24 mouse cellular contexts compared by ENCODE assay signal in the genomic region with DNA sequence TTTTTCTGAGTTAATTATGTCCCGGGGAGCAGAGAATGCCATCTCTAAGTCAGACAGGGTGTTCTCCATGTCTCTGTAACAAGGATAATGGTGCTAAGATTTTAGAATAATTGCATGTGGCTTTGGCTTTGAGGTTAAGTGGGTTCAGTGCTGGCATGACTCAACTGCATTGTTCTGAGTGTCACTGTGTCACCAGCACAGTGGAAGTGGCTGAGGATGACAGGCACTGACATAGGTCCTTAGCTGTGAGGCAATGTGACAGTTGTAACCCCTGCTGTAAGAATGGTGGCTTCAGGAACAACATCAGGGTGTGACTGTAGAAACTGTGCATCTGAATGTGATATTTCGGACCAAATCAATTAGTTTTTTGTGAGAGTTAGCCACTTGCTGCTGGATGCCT. TPM values are rescaled to one million over a fixed set of nuclear protein-coding genes. Genes with fewer than 3 reads are reported as not detected.
DNase-seq lines count a peak whose midpoint lies in the region; ATAC-seq and TF ChIP-seq lines count a peak whose summit lies in the region.
"Had no signal": no experiment of that assay in that cellular context is flagged by ENCODE, and none has a peak within 500 bp of the region (broad histone marks: within the 10 kb centered on the region; RNA-seq: fewer than 3 reads in every experiment).

No protein-coding gene starts in this region.

- DNase-seq in forebrain, embryonic 14.5 days (ENCODE audit: low spot score) = no peak
- peak; percentile 39 for DNase-seq in midbrain, embryonic 11.5 days (ENCODE audit: low spot score, missing footprints)
- no peak for DNase-seq in midbrain, postnatal 0 days (ENCODE audit: low spot score)
- DNase-seq in urinary bladder, postnatal 4 days (ENCODE audit: low spot score in 2 of 2) = no peak
- DNase-seq in spleen, postnatal 10 days (ENCODE audit: low spot score in 2 of 2) = no peak
- DNase-seq: adrenal gland, adult 2 months; cerebellum, adult 2 months; cerebellum, postnatal 36 days; gastrocnemius, postnatal 10 days; heart, adult 11 months; kidney, postnatal 25 days; lung, embryonic 14.5 days; lung, postnatal 36 days; thymus, postnatal 14 days had no signal

- TF ChIP-seq CTCF in midbrain, postnatal 0 days (IDR thresholded peaks at IDR 0.05) = no peak

- no peak overlapping the region for H3K9ac ChIP-seq in forebrain, embryonic 13.5 days
- H3K9ac ChIP-seq in forebrain, embryonic 14.5 days (ENCODE audit: low read length) = no peak overlapping the region
- H3K9ac ChIP-seq in midbrain, embryonic 11.5 days (ENCODE audit: low read length) = no peak overlapping the region
- H3K9ac ChIP-seq in midbrain, postnatal 0 days (replicated peaks; ENCODE audit: low read length, poor library complexity, severe bottlenecking) = no peak overlapping the region
- H3K9ac ChIP-seq: embryonic facial prominence, embryonic 15.5 days; hindbrain, embryonic 15.5 days; limb, embryonic 12.5 days; liver, embryonic 12.5 days; lung, embryonic 14.5 days had no signal

- no peak overlapping the region for H3K4me3 ChIP-seq in forebrain, embryonic 13.5 days
- no peak overlapping the region for H3K4me3 ChIP-seq in forebrain, embryonic 14.5 days (ENCODE audit: low read depth, low read length)
- H3K4me3 ChIP-seq in midbrain, embryonic 11.5 days (ENCODE audit: low read depth, low read length) = no peak overlapping the region
- H3K4me3 ChIP-seq in midbrain, postnatal 0 days (ENCODE audit: low read depth, low read length) = no peak overlapping the region
- H3K4me3 ChIP-seq: embryonic facial prominence, embryonic 15.5 days; hindbrain, embryonic 15.5 days; layer of hippocampus, adult 2 months; limb, embryonic 12.5 days; liver, embryonic 12.5 days had no signal

- no peaks in the 10 kb centered on the region for H3K36me3 ChIP-seq in forebrain, embryonic 13.5 days (ENCODE audit: poor library complexity, severe bottlenecking)
- H3K36me3 ChIP-seq in forebrain, embryonic 14.5 days (ENCODE audit: control insufficient read depth, insufficient read depth, low read length) = no peaks in the 10 kb centered on the region
- no peaks in the 10 kb centered on the region for H3K36me3 ChIP-seq in midbrain, embryonic 11.5 days (ENCODE audit: control insufficient read depth, insufficient read depth, low read length)
- no peaks in the 10 kb centered on the region for H3K36me3 ChIP-seq in midbrain, postnatal 0 days (ENCODE audit: insufficient read depth, low read length)
- H3K36me3 ChIP-seq: embryonic facial prominence, embryonic 15.5 days; hindbrain, embryonic 15.5 days; limb, embryonic 12.5 days; liver, embryonic 12.5 days had no signal

- peak; percentile 50; the same call in 1 of the 2 replicates for ATAC-seq in forebrain, embryonic 13.5 days
- no peak; the same call in 1 of the 2 replicates for ATAC-seq in forebrain, embryonic 14.5 days
- ATAC-seq in midbrain, embryonic 11.5 days (ENCODE audit: low FRiP score) = no peak
- ATAC-seq in midbrain, postnatal 0 days (ENCODE audit: low FRiP score) = no peak
- ATAC-seq in common myeloid progenitor, adult 5-6 weeks (replicated peaks; ENCODE audit: low read depth, poor library complexity, severe bottlenecking) = peak; percentile 67
- ATAC-seq: intestine, embryonic 16.5 days; liver, embryonic 12.5 days; Patski had no signal

- H3K27me3 ChIP-seq in forebrain, embryonic 13.5 days = no peaks in the 10 kb centered on the region
- no peaks in the 10 kb centered on the region for H3K27me3 ChIP-seq in forebrain, embryonic 14.5 days (replicated peaks; ENCODE audit: control insufficient read depth, insufficient read depth, low read length)
- no peaks in the 10 kb centered on the region for H3K27me3 ChIP-seq in midbrain, embryonic 11.5 days (ENCODE audit: control insufficient read depth, insufficient read depth, low read length)
- H3K27me3 ChIP-seq in midbrain, postnatal 0 days (ENCODE audit: insufficient read depth, low read length) = no peaks in the 10 kb centered on the region
- H3K27me3 ChIP-seq: embryonic facial prominence, embryonic 15.5 days; hindbrain, embryonic 15.5 days; limb, embryonic 12.5 days; liver, embryonic 12.5 days; Patski had no signal

- WGBS in forebrain, embryonic 13.5 days = 50% methylated on average over 2 of the region's 2 CpGs
- WGBS in forebrain, embryonic 14.5 days = 48% methylated on average over 2 of the region's 2 CpGs
- WGBS in midbrain, embryonic 11.5 days = 84% methylated on average over 2 of the region's 2 CpGs
- WGBS in midbrain, postnatal 0 days = 72% methylated on average over 2 of the region's 2 CpGs

- H3K4me2 ChIP-seq in forebrain, embryonic 13.5 days = no peak overlapping the region
- no peak overlapping the region for H3K4me2 ChIP-seq in forebrain, embryonic 14.5 days (ENCODE audit: low read length)
- H3K4me2 ChIP-seq in midbrain, embryonic 11.5 days = no peak overlapping the region
- no peak overlapping the region for H3K4me2 ChIP-seq in midbrain, postnatal 0 days (ENCODE audit: low read depth, low read length, poor library complexity, severe bottlenecking)
- H3K4me2 ChIP-seq: embryonic facial prominence, embryonic 15.5 days; heart, embryonic 11.5 days; hindbrain, embryonic 15.5 days; limb, embryonic 12.5 days; liver, embryonic 12.5 days; lung, embryonic 14.5 days had no signal

- peaks cover 24% of the 10 kb centered on the region for H3K4me1 ChIP-seq in forebrain, embryonic 13.5 days
- H3K4me1 ChIP-seq in forebrain, embryonic 14.5 days (ENCODE audit: control insufficient read depth, insufficient read depth, low read length) = peaks cover 6% of the 10 kb centered on the region
- no peaks in the 10 kb centered on the region; the same call in 1 of the 2 replicates for H3K4me1 ChIP-seq in midbrain, embryonic 11.5 days (ENCODE audit: control insufficient read depth, insufficient read depth, low read length)
- no peaks in the 10 kb centered on the region for H3K4me1 ChIP-seq in midbrain, postnatal 0 days (ENCODE audit: insufficient read depth, low read length)

- H3K9me3 ChIP-seq in forebrain, embryonic 13.5 days (replicated peaks) = no peaks in the 10 kb centered on the region
- H3K9me3 ChIP-seq in forebrain, embryonic 14.5 days (replicated peaks; ENCODE audit: control insufficient read depth, low read length) = no peaks in the 10 kb centered on the region
- no peaks in the 10 kb centered on the region for H3K9me3 ChIP-seq in midbrain, embryonic 11.5 days (ENCODE audit: control insufficient read depth, low read length)
- H3K9me3 ChIP-seq in midbrain, postnatal 0 days (ENCODE audit: low read length) = no peaks in the 10 kb centered on the region
- H3K9me3 ChIP-seq: embryonic facial prominence, embryonic 15.5 days; hindbrain, embryonic 15.5 days; limb, embryonic 12.5 days; liver, embryonic 12.5 days had no signal

- H3K27ac ChIP-seq in forebrain, embryonic 13.5 days = no peak overlapping the region
- no peak overlapping the region for H3K27ac ChIP-seq in forebrain, embryonic 14.5 days (ENCODE audit: low read depth, low read length)
- no peak overlapping the region for H3K27ac ChIP-seq in midbrain, embryonic 11.5 days (ENCODE audit: low read depth, low read length)
- H3K27ac ChIP-seq in midbrain, postnatal 0 days (ENCODE audit: low read depth, low read length) = no peak overlapping the region
- H3K27ac ChIP-seq: embryonic facial prominence, embryonic 15.5 days; hindbrain, embryonic 15.5 days; layer of hippocampus, adult 2 months; limb, embryonic 12.5 days; liver, embryonic 12.5 days had no signal

RNA-seq across cellular contexts. Expression of a gene that starts 22.8 kb away (rescaled TPM):
- polyA plus RNA-seq in forebrain, embryonic 13.5 days (2015; fragmentation: Nextera tagmentation; extraction: Ambion mirVana) = 1.6 and 2.8 TPM in 2 replicates
- polyA plus RNA-seq in forebrain, embryonic 14.5 days (2014; fragmentation: Nextera tagmentation; extraction: Ambion mirVana) = 3.2 and 3.5 TPM in 2 replicates
- polyA plus RNA-seq in midbrain, embryonic 11.5 days (2014; fragmentation: Nextera tagmentation; extraction: Ambion mirVana) = 3.0 and 3.7 TPM in 2 replicates
- total RNA-seq in midbrain, postnatal 0 days (2014; rRNA removed) = 3.5 and 5.0 TPM in 2 replicates
- 0.38 and 0.42 TPM in 2 replicates for polyA plus RNA-seq in midbrain, postnatal 0 days (2015; fragmentation: Nextera tagmentation; extraction: Ambion mirVana)
- 5.3 and 8.4 TPM in 2 replicates for total RNA-seq in common myeloid progenitor, adult 5-6 weeks (2017)

Comparison
In these comparisons a context has a peak if more than half of its experiments do, and no peak if none do; other contexts are left out.
1. ATAC-seq: peak in forebrain, embryonic 13.5 days (single experiment) and common myeloid progenitor, adult 5-6 weeks (single experiment); none in forebrain, embryonic 14.5 days (single experiment), midbrain, embryonic 11.5 days (single experiment) and midbrain, postnatal 0 days (single experiment).